Mouse (Mus musculus): ENCODE results near the gene Nf1. TPM values are rescaled to one million over a fixed set of nuclear protein-coding genes. Genes with fewer than 3 reads are reported as not detected.

Nf1 gene
- polyA plus RNA-seq, 1 experiment from 2014 or later, result 10.4 TPM

Other genes with a start within 250 kb of the Nf1 start
- gene Ksr1, start 193.3 kb upstream of the Nf1 start, polyA plus RNA-seq (2014; fragmentation: Nextera tagmentation; extraction: Ambion mirVana), result 5.2 and 7.2 TPM in 2 replicates
- 355 and 371 TPM in 2 replicates for gene Wsb1, start 85.0 kb upstream of the Nf1 start, polyA plus RNA-seq (2014; fragmentation: Nextera tagmentation; extraction: Ambion mirVana)
- 0.40 TPM in 1 of 2 replicates, not detected in the other for gene Gm9964, start 42.8 kb upstream of the Nf1 start, polyA plus RNA-seq (2014; fragmentation: Nextera tagmentation; extraction: Ambion mirVana)
- 0.39 and 1.1 TPM in 2 replicates for gene Omg, start 164.4 kb downstream of the Nf1 start, polyA plus RNA-seq (2014; fragmentation: Nextera tagmentation; extraction: Ambion mirVana)
- gene Evi2b, start 184.1 kb downstream of the Nf1 start, polyA plus RNA-seq (2014; fragmentation: Nextera tagmentation; extraction: Ambion mirVana), result 0.21 and 0.57 TPM in 2 replicates
- 0.72 and 1.3 TPM in 2 replicates for gene Evi2, start 190.9 kb downstream of the Nf1 start, polyA plus RNA-seq (2014; fragmentation: Nextera tagmentation; extraction: Ambion mirVana)
- 2.2 and 3.2 TPM in 2 replicates for gene Evi2a, start 190.9 kb downstream of the Nf1 start, polyA plus RNA-seq (2014; fragmentation: Nextera tagmentation; extraction: Ambion mirVana)